Mouse (Mus musculus): ENCODE measurements at regions not wholly inside any gene's neighbourhood (a gene's known extent, or its start where the extent isn't known, plus 50 kb on each side); places are given as distances from the start of the nearest gene placed in this dataset.

GRCm38 (mm10) chr12:13077689-13078088, 136.0 kb upstream of the Mycn start:
- no peaks in the 10 kb centered on the region for H3K4me1 ChIP-seq (ENCODE audit: control insufficient read depth, insufficient read depth, low read length)
- no peak overlapping the region for H3K4me3 ChIP-seq (ENCODE audit: control insufficient read depth, low read depth, low read length)
- no peak overlapping the region for H3K27ac ChIP-seq (ENCODE audit: control insufficient read depth, insufficient read depth, low read depth, low read length)
- no peaks in the 10 kb centered on the region for H3K27me3 ChIP-seq (ENCODE audit: control insufficient read depth, insufficient read depth, low read length)
- H3K36me3 ChIP-seq (ENCODE audit: control insufficient read depth, insufficient read depth, low read length): no peaks in the 10 kb centered on the region
- TF ChIP-seq POLR2A (IDR thresholded peaks at IDR 0.05; ENCODE audit: control insufficient read depth, low read depth, low read length) (no peak), CTCF (IDR thresholded peaks at IDR 0.05; ENCODE audit: control insufficient read depth, insufficient read depth, insufficient replicate concordance, low read depth, low read length) (no peak)

DNA sequence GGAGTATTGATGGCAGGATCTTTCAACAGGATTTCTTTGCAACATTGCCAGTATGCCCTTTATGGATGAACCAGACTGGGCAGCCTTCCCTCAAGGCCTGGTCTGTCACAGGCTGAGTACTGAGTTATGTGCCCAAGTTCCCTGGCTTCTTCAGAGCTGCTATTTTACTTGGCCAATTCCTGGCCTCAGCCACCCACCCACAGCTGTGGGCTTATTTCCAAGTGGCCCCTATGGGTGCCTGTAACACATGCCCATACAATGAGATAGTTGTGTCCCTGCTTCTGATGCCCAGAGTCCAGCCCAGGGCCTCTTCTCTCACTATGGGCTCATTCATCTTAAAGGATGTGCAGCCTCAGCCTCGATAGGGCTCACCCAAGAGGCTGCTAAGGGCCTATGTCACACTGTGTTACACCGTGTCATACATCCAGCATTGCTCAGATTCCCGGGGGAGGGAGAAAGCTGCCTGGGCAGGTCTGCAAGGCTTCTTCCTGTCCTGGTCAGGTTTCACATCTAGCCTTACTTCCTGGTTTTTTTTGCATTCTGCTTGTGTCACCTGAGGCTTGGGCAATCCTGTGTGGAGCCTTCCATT, 135.1 kb upstream of the Mycn start:
- H3K27me3 ChIP-seq (ENCODE audit: control insufficient read depth, insufficient read depth, low read length): no peaks in the 10 kb centered on the region
- no peak for TF ChIP-seq CTCF (IDR thresholded peaks at IDR 0.05; ENCODE audit: control insufficient read depth, insufficient read depth, insufficient replicate concordance, low read depth, low read length)
- no peak for TF ChIP-seq POLR2A (IDR thresholded peaks at IDR 0.05; ENCODE audit: control insufficient read depth, low read depth, low read length)
- H3K36me3 ChIP-seq (ENCODE audit: control insufficient read depth, insufficient read depth, low read length): no peaks in the 10 kb centered on the region
- no peaks in the 10 kb centered on the region for H3K4me1 ChIP-seq (ENCODE audit: control insufficient read depth, insufficient read depth, low read length)
- no peak overlapping the region for H3K27ac ChIP-seq (ENCODE audit: control insufficient read depth, insufficient read depth, low read depth, low read length)
- H3K4me3 ChIP-seq (ENCODE audit: control insufficient read depth, low read depth, low read length): no peak overlapping the region

DNA sequence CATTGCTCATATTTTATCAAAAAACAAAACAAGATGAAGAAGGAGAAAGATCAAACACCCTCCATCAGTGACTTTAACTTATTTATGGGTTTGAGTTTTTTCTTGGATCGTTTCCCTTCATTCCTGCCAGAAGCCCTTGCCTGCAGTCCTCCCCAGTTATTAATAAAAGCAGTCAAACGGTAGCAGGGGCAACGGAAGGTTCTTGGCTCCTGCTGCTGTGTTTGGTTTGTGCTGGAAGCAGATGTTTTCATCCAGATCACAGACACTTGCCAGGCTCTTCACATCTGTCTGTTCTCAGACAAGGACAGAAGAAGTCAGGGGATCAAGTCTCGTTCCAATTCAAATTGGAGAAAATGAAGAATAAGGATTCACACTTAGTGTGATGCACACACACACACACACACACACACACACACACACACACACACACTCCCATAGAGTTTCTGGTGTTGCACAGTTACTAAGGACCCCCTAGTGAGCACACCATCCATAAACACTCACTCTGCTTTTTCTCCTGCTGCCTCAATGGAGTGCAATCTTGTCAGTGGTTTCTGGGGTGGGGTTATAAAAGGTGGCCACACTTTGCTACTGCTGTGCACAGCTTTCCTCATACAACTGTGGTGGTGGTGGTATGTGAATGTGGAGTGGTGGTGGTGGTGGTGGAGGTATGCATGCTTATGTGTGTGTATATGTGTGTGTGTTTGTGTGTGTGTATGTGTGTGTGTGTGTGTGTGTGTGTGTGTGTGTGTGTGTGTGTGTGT, 131.6 kb upstream of the Mycn start:
- H3K4me3 ChIP-seq (ENCODE audit: control insufficient read depth, low read depth, low read length): no peak overlapping the region
- H3K27ac ChIP-seq (ENCODE audit: control insufficient read depth, insufficient read depth, low read depth, low read length): no peak overlapping the region
- no peaks in the 10 kb centered on the region for H3K36me3 ChIP-seq (ENCODE audit: control insufficient read depth, insufficient read depth, low read length)
- no peaks in the 10 kb centered on the region for H3K4me1 ChIP-seq (ENCODE audit: control insufficient read depth, insufficient read depth, low read length)
- TF ChIP-seq CTCF (IDR thresholded peaks at IDR 0.05; ENCODE audit: control insufficient read depth, insufficient read depth, insufficient replicate concordance, low read depth, low read length) (no peak), POLR2A (IDR thresholded peaks at IDR 0.05; ENCODE audit: control insufficient read depth, low read depth, low read length) (no peak)
- no peaks in the 10 kb centered on the region for H3K27me3 ChIP-seq (ENCODE audit: control insufficient read depth, insufficient read depth, low read length)

DNA sequence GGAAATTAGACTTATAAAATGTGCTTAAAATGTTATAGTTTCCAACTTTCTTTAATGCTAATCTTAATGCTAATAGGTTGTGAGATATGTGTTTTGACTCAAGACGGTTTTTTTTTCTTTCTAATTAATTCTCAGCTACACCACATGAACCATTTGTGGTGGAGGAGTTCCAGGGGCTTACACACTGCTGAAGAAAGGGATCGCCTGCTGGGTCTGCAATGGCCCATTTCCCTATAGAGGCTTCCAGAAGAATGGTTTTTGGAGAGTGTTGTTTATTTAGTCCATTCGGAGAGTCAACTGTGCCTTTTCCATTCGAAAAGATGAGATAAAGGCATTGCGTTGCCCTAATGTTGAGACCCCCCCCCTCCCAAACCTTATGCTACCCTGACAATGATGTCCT, 125.6 kb upstream of the Mycn start:
- no peaks in the 10 kb centered on the region for H3K36me3 ChIP-seq (ENCODE audit: control insufficient read depth, insufficient read depth, low read length)
- no peak overlapping the region for H3K27ac ChIP-seq (ENCODE audit: control insufficient read depth, insufficient read depth, low read depth, low read length)
- TF ChIP-seq POLR2A (IDR thresholded peaks at IDR 0.05; ENCODE audit: control insufficient read depth, low read depth, low read length) (no peak), CTCF (IDR thresholded peaks at IDR 0.05; ENCODE audit: control insufficient read depth, insufficient read depth, insufficient replicate concordance, low read depth, low read length) (no peak)
- no peak overlapping the region for H3K4me3 ChIP-seq (ENCODE audit: control insufficient read depth, low read depth, low read length)
- H3K27me3 ChIP-seq (ENCODE audit: control insufficient read depth, insufficient read depth, low read length): no peaks in the 10 kb centered on the region
- no peaks in the 10 kb centered on the region for H3K4me1 ChIP-seq (ENCODE audit: control insufficient read depth, insufficient read depth, low read length)

DNA sequence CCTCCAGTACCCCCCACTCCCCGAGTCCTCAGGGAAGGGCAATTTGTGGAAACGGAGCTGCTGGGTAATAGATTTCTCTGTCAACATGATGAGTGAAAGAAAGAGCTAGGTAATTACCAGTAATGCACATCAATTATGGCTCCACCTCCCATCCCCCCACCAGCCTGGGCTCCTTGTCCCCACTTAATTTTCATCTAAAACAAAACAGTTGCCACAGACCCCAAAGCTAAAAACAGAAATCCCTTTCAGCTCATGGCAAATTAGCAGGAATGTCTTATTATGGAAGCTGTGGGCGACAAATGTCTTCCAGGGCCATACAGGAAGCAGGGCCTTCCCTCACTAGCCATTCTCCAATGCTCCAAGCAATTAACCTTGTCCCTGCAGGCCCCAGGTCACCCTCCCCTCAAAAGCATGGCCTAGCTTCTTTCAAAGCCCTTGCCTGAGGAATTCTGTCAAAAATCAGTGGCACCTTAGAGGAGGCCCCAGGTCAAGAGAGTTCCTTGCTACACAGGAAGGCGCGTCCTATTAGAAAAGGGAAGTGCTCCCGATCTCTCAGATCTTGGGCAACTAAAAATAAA, 125.0 kb upstream of the Mycn start:
- Histone ChIP-seq H3K4me3 (ENCODE audit: control insufficient read depth, low read depth, low read length) (no peak overlapping the region), H3K27ac (ENCODE audit: control insufficient read depth, insufficient read depth, low read depth, low read length) (no peak overlapping the region), H3K27me3 (ENCODE audit: control insufficient read depth, insufficient read depth, low read length) (no peaks in the 10 kb centered on the region), H3K4me1 (ENCODE audit: control insufficient read depth, insufficient read depth, low read length) (no peaks in the 10 kb centered on the region), H3K36me3 (ENCODE audit: control insufficient read depth, insufficient read depth, low read length) (no peaks in the 10 kb centered on the region)
- TF ChIP-seq CTCF (IDR thresholded peaks at IDR 0.05; ENCODE audit: control insufficient read depth, insufficient read depth, insufficient replicate concordance, low read depth, low read length) (no peak), POLR2A (IDR thresholded peaks at IDR 0.05; ENCODE audit: control insufficient read depth, low read depth, low read length) (no peak)

- H3K4me1 ChIP-seq (ENCODE audit: control insufficient read depth, insufficient read depth, low read length): no peaks in the 10 kb centered on the region
- H3K36me3 ChIP-seq (ENCODE audit: control insufficient read depth, insufficient read depth, low read length): no peaks in the 10 kb centered on the region
- TF ChIP-seq POLR2A (IDR thresholded peaks at IDR 0.05; ENCODE audit: control insufficient read depth, low read depth, low read length) (no peak), CTCF (IDR thresholded peaks at IDR 0.05; ENCODE audit: control insufficient read depth, insufficient read depth, insufficient replicate concordance, low read depth, low read length) (no peak)
- no peaks in the 10 kb centered on the region for H3K27me3 ChIP-seq (ENCODE audit: control insufficient read depth, insufficient read depth, low read length)
- H3K27ac ChIP-seq (ENCODE audit: control insufficient read depth, insufficient read depth, low read depth, low read length): no peak overlapping the region
- H3K4me3 ChIP-seq (ENCODE audit: control insufficient read depth, low read depth, low read length): no peak overlapping the region
Observed at GRCm38 (mm10) chr12:13059473-13059872, 117.8 kb upstream of the Mycn start.

DNA sequence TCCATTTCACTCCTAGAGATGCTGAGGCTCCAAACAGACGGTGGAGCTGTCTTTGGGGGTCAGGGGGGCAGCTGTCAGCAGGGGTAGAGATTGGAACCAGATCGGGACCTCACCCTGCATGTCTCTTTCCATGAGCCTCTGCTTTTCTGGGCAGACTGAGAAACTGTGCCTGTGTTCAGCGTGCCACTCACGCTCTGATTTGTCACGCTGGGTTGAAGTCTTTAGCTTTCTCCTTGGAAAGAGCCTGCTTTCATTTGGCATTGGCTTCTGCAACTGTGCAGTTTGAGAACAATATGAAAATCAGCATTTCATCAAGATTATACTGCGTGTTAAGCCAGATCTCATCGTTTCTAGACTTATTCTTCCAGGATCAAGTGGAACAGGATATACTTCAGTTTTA, 114.5 kb upstream of the Mycn start:
- Histone ChIP-seq H3K27ac (ENCODE audit: control insufficient read depth, insufficient read depth, low read depth, low read length) (no peak overlapping the region), H3K4me1 (ENCODE audit: control insufficient read depth, insufficient read depth, low read length) (no peaks in the 10 kb centered on the region), H3K27me3 (ENCODE audit: control insufficient read depth, insufficient read depth, low read length) (no peaks in the 10 kb centered on the region), H3K36me3 (ENCODE audit: control insufficient read depth, insufficient read depth, low read length) (no peaks in the 10 kb centered on the region), H3K4me3 (ENCODE audit: control insufficient read depth, low read depth, low read length) (no peak overlapping the region)
- no peak for TF ChIP-seq POLR2A (IDR thresholded peaks at IDR 0.05; ENCODE audit: control insufficient read depth, low read depth, low read length)
- no peak for TF ChIP-seq CTCF (IDR thresholded peaks at IDR 0.05; ENCODE audit: control insufficient read depth, insufficient read depth, insufficient replicate concordance, low read depth, low read length)

All from testis, adult 2 months (tissue).